Mouse (Mus musculus) megakaryocyte-erythroid progenitor cell, adult 5-6 weeks (primary cell): Measurements from ENCODE around the gene St8sia2. TPM values are rescaled to one million over a fixed set of nuclear protein-coding genes. Genes with fewer than 3 reads are reported as not detected.

Source experiments
- ATAC-seq: replicated peaks from 2 replicates; pipeline ENCODE4 v1.8.0; 2016; ENCODE audit warnings: mild to moderate bottlenecking, inconsistent platforms; ENCODE audit not compliant: severe bottlenecking, poor library complexity, low FRiP score, low TSS enrichment
- total RNA-seq, 2 experiments: library from RNA; stranded (forward) in 1 of 2; stranded (reverse) in 1 of 2; fragments of 200-1000, 215-1000 nt in 1 of 2; fragments of >200 nt in 1 of 2; fragmentation: Nextera tagmentation in 1 of 2; gene quantifications; 2 replicates each; pipeline ENCODE4 v1.2.3; 2014 to 2017

Gene St8sia2
- total RNA-seq, 2 experiments from 2014 or later: not detected

DNA sequence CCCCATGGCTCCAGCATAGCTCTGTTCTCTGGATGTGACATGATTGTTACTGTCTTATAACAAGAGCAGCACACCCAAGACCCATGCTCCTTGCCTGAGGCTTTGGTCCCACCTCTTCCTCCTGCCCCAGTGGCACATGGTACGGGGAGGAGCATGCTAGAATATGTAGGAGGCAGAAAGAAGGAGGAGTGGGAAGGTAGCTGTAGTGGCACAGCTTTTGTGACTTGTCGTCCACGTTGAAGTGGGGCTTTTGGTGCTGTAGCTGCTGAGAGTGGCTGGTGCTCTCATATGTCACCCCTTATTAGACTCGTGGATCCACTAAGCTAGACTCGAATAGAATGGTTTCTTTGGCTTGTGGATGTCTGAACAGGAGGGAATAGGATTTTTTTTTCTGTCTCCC lies 121.7 kb downstream of the St8sia2 start:
- no peak for ATAC-seq

GRCm38 (mm10) chr7:73890891-73891610 lies 122.4 kb downstream of the St8sia2 start:
- no peak for ATAC-seq

DNA sequence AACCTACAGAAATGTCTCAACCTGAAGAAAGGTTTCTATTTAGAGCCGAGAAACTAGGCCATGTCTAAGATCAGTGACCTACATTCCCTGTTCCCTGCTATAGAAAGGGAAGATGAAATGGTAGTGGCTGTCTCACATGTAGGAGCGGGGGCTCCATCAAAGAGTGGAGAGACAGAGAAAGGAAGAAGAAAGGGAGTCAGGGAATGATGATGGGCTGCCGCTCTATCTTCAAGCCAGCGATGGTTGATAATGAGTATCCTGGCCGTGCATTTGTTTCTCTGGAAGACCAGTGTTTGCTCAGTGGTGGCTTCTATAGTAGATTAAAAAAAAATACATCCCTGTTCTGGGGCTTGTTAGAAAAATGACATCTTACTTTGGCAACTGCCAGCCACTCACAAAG lies 123.0 kb downstream of the St8sia2 start:
- ATAC-seq: no peak
